Mouse (Mus musculus): ENCODE measurements at regions not wholly inside any gene's neighbourhood (a gene's known extent, or its start where the extent isn't known, plus 50 kb on each side); places are given as distances from the start of the nearest gene placed in this dataset.

DNA sequence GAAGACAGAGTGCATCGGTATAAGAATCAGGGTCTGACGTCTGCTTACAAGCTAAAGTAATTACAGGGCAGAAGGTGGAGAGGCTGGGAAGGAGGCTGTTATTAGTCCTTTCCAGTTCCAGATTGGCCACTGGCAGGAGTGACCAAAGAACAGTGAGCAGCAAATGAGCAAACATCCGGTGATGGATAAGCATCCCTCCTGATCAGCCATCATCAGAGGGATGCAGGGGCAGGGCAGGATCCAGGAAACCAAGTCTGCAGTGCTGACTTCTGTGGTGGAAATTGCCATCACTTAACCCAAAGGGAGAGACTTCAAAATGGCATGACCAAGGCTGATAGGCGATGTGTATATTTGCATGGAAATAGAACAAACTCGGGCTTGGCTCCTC lies 73.8 kb downstream of the Il9r start:
- 51% methylated on average over 5 of the region's 5 CpGs for WGBS
- TF ChIP-seq CTCF (IDR thresholded peaks at IDR 0.05; ENCODE audit: low read depth): no peak
- DNase-seq (no peak), ATAC-seq (peak; percentile 2; the same call in 1 of the 2 replicates)
- Histone ChIP-seq H3K27me3 (ENCODE audit: insufficient read depth, low read length) (no peaks in the 10 kb centered on the region), H3K4me1 (ENCODE audit: insufficient read depth) (peaks cover 23% of the 10 kb centered on the region), H3K27ac (ENCODE audit: low read depth, low read length) (peak overlapping the region; percentile 29; the same call in 1 of the 2 replicates), H3K9me3 (ENCODE audit: low read length) (no peaks in the 10 kb centered on the region), H3K4me2 (ENCODE audit: low read depth) (no peak overlapping the region), H3K4me3 (ENCODE audit: low read depth, low read length) (no peak overlapping the region), H3K36me3 (ENCODE audit: insufficient read depth) (no peaks in the 10 kb centered on the region), H3K9ac (no peak overlapping the region)

DNA sequence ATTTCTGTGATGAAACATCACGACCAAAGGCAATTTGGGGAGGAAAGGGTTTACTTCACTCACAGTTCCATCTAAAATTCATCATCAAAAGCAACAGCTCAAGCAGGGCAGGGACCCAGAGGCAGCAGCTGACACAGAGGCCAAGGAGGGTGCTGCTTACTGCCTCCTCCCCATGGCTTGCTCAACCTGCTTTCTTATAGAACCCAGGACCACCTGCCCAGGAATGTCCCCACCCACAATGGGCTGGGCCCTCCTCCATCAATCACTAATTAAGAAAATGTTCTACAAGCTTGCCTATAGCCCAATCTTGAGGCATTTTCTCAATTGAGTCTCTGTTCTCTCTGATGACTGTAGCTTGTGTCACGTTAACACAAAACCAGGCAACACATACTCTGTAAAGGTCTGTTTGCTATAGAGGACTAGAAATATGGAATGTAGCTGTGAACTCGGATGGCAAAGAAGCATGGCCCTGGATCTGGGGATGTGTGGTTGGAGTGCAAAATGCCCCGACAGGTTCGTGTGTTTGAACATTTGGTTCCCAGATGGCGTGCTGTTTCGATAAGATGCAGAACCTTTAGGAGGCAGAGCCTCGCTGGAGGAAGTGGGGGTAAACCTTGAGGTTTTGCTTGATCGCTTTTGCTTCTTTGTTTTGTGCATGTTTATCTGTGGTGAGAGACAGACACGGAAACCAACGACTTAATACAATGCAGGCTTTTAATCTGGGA lies 74.3 kb downstream of the Il9r start:
- no peaks in the 10 kb centered on the region for H3K27me3 ChIP-seq (ENCODE audit: insufficient read depth, low read length)
- H3K36me3 ChIP-seq (ENCODE audit: insufficient read depth): no peaks in the 10 kb centered on the region
- 45% methylated on average over 11 of the region's 11 CpGs for WGBS
- no peaks in the 10 kb centered on the region for H3K9me3 ChIP-seq (ENCODE audit: low read length)
- DNase-seq: peak; percentile 57
- peak overlapping the region; percentile 29; the same call in 1 of the 2 replicates for H3K27ac ChIP-seq (ENCODE audit: low read depth, low read length)
- no peak overlapping the region for H3K4me2 ChIP-seq (ENCODE audit: low read depth)
- H3K9ac ChIP-seq: no peak overlapping the region
- peaks cover 23% of the 10 kb centered on the region for H3K4me1 ChIP-seq (ENCODE audit: insufficient read depth)
- ATAC-seq: peak; percentile 62
- no peak overlapping the region for H3K4me3 ChIP-seq (ENCODE audit: low read depth, low read length)
- TF ChIP-seq CTCF (IDR thresholded peaks at IDR 0.05; ENCODE audit: low read depth): no peak

DNA sequence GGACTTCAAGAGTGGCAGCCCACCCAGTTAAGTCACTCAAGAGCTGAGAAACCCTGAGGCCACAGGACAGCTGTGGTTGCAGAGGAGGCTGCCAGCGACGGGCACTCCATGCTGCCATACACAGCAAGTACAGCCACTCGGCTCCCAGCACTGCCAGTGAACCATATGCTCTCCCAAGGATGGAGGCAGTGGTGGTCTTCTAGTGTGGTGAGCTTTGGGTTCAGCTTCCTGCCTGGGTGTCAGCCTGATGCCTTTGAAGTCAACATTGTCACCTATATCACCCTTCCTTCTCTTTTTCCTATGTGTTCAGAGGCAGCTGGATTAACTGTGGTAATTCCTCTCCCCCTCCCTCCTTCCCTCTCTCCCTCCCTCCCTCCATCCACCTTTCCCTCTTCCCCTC lies 79.5 kb downstream of the Il9r start:
- no peaks in the 10 kb centered on the region for H3K27me3 ChIP-seq (ENCODE audit: insufficient read depth, low read length)
- no peaks in the 10 kb centered on the region for H3K36me3 ChIP-seq (ENCODE audit: insufficient read depth)
- TF ChIP-seq CTCF (IDR thresholded peaks at IDR 0.05; ENCODE audit: low read depth): no peak
- no peaks in the 10 kb centered on the region for H3K9me3 ChIP-seq (ENCODE audit: low read length)
- H3K9ac ChIP-seq: no peak overlapping the region
- H3K27ac ChIP-seq (ENCODE audit: low read depth, low read length): no peak overlapping the region
- DNase-seq (no peak), ATAC-seq (no peak)
- H3K4me1 ChIP-seq (ENCODE audit: insufficient read depth): peaks cover 17% of the 10 kb centered on the region
- H3K4me3 ChIP-seq (ENCODE audit: low read depth, low read length): no peak overlapping the region
- no peak overlapping the region for H3K4me2 ChIP-seq (ENCODE audit: low read depth)
- 69% methylated on average over 3 of the region's 3 CpGs for WGBS

DNA sequence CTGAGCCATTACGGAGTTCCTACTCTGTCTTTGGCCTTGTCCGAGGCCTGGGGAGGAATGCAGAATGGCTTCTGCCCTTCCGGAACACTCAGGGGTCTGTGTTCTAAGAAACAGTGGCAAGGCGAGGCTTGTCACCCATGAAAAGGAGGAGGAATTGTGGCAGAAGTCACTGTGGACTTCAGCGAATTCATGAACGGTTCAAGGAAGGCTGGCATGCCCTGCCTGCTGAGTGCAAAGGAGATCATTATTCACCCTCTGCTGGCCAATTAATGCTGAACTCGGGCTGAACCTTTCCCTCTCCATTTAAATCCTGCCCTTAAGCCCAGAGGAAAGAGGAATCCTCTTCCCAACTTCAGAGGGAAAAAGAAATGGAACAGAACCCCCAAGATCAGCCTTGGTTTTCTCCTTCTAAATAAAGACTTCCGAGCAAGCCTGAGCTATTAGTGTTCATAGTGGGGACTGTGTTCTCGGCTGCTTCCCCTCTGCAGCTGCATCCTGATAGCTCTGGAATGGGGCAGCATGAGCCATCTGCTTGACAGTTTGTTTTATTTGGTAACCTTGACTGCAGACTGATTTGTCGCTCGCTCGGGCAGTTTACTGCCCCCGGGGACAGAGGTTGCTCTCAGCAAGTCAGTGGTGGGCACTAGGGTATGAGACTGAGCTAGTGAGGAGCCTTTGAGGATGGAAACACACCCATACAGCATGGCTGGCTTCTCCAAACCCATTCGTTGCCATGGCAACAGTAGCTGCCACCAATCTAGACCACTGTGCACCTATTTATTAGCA lies 81.0 kb downstream of the Il9r start:
- Histone ChIP-seq H3K27ac (ENCODE audit: low read depth, low read length) (peak overlapping the region; percentile 62), H3K4me2 (ENCODE audit: low read depth) (no peak overlapping the region), H3K9ac (no peak overlapping the region), H3K9me3 (ENCODE audit: low read length) (no peaks in the 10 kb centered on the region), H3K27me3 (ENCODE audit: insufficient read depth, low read length) (no peaks in the 10 kb centered on the region), H3K4me3 (ENCODE audit: low read depth, low read length) (no peak overlapping the region), H3K36me3 (ENCODE audit: insufficient read depth) (no peaks in the 10 kb centered on the region), H3K4me1 (ENCODE audit: insufficient read depth) (peaks cover 13% of the 10 kb centered on the region)
- WGBS: 24% methylated on average over 14 of the region's 14 CpGs
- DNase-seq: peak; percentile 64
- no peak for TF ChIP-seq CTCF (IDR thresholded peaks at IDR 0.05; ENCODE audit: low read depth)
- peak; percentile 83 for ATAC-seq

DNA sequence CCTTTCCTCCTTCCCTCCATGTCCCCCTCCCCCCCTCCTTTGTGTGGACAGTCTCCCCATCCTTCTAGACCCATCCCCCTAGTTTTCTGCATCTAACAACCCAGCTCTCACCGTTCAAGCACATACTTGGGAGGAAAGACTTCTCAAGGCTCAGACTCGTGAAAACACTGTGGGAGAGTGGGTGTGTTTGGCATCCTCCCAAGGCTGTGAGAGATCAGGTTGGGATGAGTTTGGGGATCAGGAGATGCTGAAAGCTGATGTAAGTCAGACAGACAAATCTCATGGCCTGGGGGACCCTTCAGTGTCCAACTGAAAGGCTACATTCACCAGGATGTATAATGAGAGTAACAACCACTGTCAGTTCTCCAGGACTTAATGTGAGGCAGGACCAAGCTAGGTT lies 82.1 kb downstream of the Il9r start:
- WGBS: 17% methylated on average over 2 of the region's 2 CpGs

DNA sequence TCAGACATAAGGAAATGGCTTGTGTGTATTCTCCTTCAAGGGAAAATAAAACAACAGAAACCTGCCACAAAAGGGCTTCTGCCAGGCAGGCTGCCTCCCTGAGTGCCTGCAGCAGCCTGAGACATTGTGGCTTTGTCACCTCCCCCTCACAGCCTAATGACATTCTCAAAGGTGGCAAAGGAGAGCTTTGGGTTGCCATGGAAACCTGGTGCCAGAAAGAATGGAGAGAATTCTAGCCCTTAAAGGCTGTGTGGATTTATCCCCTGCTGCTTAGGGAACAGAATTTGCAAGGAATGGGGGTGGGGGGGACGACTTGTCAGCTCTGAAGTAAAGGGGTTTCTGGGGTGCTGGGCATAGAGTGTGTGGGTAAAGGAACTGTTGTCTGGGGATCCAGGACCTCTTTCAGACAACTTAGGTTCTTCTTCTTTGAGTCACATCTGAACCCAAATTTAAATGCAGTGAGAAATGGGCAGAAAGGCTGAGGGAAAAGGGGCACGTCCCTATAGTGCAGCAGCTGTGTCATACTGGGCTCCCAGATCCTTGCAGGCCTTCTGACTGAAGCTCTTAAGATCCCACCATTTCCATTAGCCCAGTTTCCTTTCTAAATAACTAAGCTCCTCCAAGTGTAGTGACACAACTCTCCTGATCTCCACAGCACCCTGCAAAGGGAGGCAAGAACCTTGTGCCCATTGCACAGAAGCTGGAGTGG lies 86.8 kb downstream of the Il9r start:
- no peaks in the 10 kb centered on the region for H3K9me3 ChIP-seq (ENCODE audit: low read length)
- TF ChIP-seq CTCF (IDR thresholded peaks at IDR 0.05; ENCODE audit: low read depth): 0 out of 2 replicates have a peak, but pooled peaks have one; percentile 20
- 0% methylated on average over 2 of the region's 2 CpGs for WGBS
- no peaks in the 10 kb centered on the region for H3K36me3 ChIP-seq (ENCODE audit: insufficient read depth)
- no peaks in the 10 kb centered on the region for H3K27me3 ChIP-seq (ENCODE audit: insufficient read depth, low read length)
- DNase-seq (peak; percentile 87), ATAC-seq (peak; percentile 94)
- H3K27ac ChIP-seq (ENCODE audit: low read depth, low read length): peak overlapping the region; percentile 74
- H3K4me1 ChIP-seq (ENCODE audit: insufficient read depth): peaks cover 27% of the 10 kb centered on the region
- no peak overlapping the region for H3K4me3 ChIP-seq (ENCODE audit: low read depth, low read length)
- peak overlapping the region; percentile 18; the same call in 1 of the 2 replicates for H3K9ac ChIP-seq
- H3K4me2 ChIP-seq (ENCODE audit: low read depth): no peak overlapping the region

More for the DNA sequence above, 82.1 kb downstream of the Il9r start:
- TF ChIP-seq CTCF (IDR thresholded peaks at IDR 0.05; ENCODE audit: low read depth): no peak
- DNase-seq (no peak), ATAC-seq (no peak)
- H3K36me3 ChIP-seq (ENCODE audit: insufficient read depth): no peaks in the 10 kb centered on the region
- H3K4me2 ChIP-seq (ENCODE audit: low read depth): no peak overlapping the region
- H3K4me3 ChIP-seq (ENCODE audit: low read depth, low read length): no peak overlapping the region
- no peaks in the 10 kb centered on the region for H3K9me3 ChIP-seq (ENCODE audit: low read length)
- peaks cover 24% of the 10 kb centered on the region for H3K4me1 ChIP-seq (ENCODE audit: insufficient read depth)
- no peak overlapping the region for H3K27ac ChIP-seq (ENCODE audit: low read depth, low read length)
- no peaks in the 10 kb centered on the region for H3K27me3 ChIP-seq (ENCODE audit: insufficient read depth, low read length)
- no peak overlapping the region for H3K9ac ChIP-seq

Data from forebrain, postnatal 0 days (tissue).